ENCODE assay signal across 1 mouse cellular context in genomic region chr6:113483729-113484128, GRCm38 (mm10).
TF ChIP-seq lines count a peak whose summit lies in the region.

No protein-coding gene starts in this region.

TF ChIP-seq in MEL, 35 proteins besides CTCF, POLR2A, EP300 and RAD21:
- TF ChIP-seq USF2 (IDR thresholded peaks at IDR 0.05; ENCODE audit: borderline replicate concordance in 1 of 2, insufficient read depth in 1 of 2, low read depth in 1 of 2, low read length in 2 of 2) (no peak), MEF2A (IDR thresholded peaks at IDR 0.05; ENCODE audit: extremely low read depth, insufficient replicate concordance, low read depth, low read length, poor library complexity, severe bottlenecking) (no peak), NELFE (IDR thresholded peaks at IDR 0.05; ENCODE audit: low read depth, low read length) (no peak), POLR2AphosphoS2 (IDR thresholded peaks at IDR 0.05; ENCODE audit: low read length) (no peak), ELF1 (IDR thresholded peaks at IDR 0.05; ENCODE audit: low read depth, low read length) (0 out of 2 replicates have a peak, but pooled peaks have one; percentile 4), MYB (IDR thresholded peaks at IDR 0.05; ENCODE audit: low read depth, low read length) (no peak), BHLHE40 (IDR thresholded peaks at IDR 0.05; ENCODE audit: borderline replicate concordance, low read depth, low read length) (no peak), KAT2A (conservative IDR thresholded peaks at IDR 0.05; ENCODE audit: low read depth, low read length) (no peak), MYC (IDR thresholded peaks at IDR 0.05; ENCODE audit: low read depth, low read length) (no peak), ZKSCAN1 (IDR thresholded peaks at IDR 0.05; ENCODE audit: low read depth, low read length) (0 out of 2 replicates have a peak, but pooled peaks have one; percentile 5), MAFK (IDR thresholded peaks at IDR 0.05; ENCODE audit: borderline replicate concordance, low read depth, low read length) (no peak), TBP (IDR thresholded peaks at IDR 0.05; ENCODE audit: low read depth, low read length) (no peak), E2F4 (IDR thresholded peaks at IDR 0.05; ENCODE audit: borderline replicate concordance, low read depth, low read length) (no peak), SIN3A (IDR thresholded peaks at IDR 0.05; ENCODE audit: low read length) (no peak), ETS1 (IDR thresholded peaks at IDR 0.05; ENCODE audit: low read depth, low read length) (0 out of 2 replicates have a peak, but pooled peaks have one; percentile 0), NRF1 (IDR thresholded peaks at IDR 0.05; ENCODE audit: insufficient read depth, low read depth, low read length, poor library complexity, severe bottlenecking) (no peak), TAL1 (IDR thresholded peaks at IDR 0.05; ENCODE audit: low read length) (no peak), HCFC1 (IDR thresholded peaks at IDR 0.05; ENCODE audit: low read depth, low read length) (no peak), MXI1 (IDR thresholded peaks at IDR 0.05; ENCODE audit: low read depth, low read length) (0 out of 2 replicates have a peak, but pooled peaks have one; percentile 28), MAX (IDR thresholded peaks at IDR 0.05; ENCODE audit: low read length) (no peak), CHD2 (IDR thresholded peaks at IDR 0.05; ENCODE audit: low read length) (no peak), ZNF384 (IDR thresholded peaks at IDR 0.05; ENCODE audit: low read depth, low read length) (no peak), GABPA (IDR thresholded peaks at IDR 0.05; ENCODE audit: low read depth, low read length) (no peak), CHD1 (IDR thresholded peaks at IDR 0.05; ENCODE audit: low read depth, low read length) (no peak; the same call in 1 of the 2 replicates), UBTF (IDR thresholded peaks at IDR 0.05; ENCODE audit: borderline replicate concordance, insufficient read depth, low read depth, low read length) (no peak), SMC3 (IDR thresholded peaks at IDR 0.05; ENCODE audit: low read depth, low read length) (no peak), ZMIZ1 (IDR thresholded peaks at IDR 0.05; ENCODE audit: low read depth, low read length) (no peak), RCOR1 (IDR thresholded peaks at IDR 0.05; ENCODE audit: low read depth, low read length) (no peak), JUND (IDR thresholded peaks at IDR 0.05; ENCODE audit: low read depth, low read length) (no peak), MAZ (IDR thresholded peaks at IDR 0.05; ENCODE audit: low read depth, low read length) (no peak)
